26 mouse cellular contexts compared by ENCODE assay signal in genomic region chr16:96400046-96400445, GRCm38 (mm10). TPM values are rescaled to one million over a fixed set of nuclear protein-coding genes. Genes with fewer than 3 reads are reported as not detected.
DNase-seq lines count a peak whose midpoint lies in the region; ATAC-seq lines count a peak whose summit lies in the region.
"Had no signal": no experiment of that assay in that cellular context is flagged by ENCODE, and none has a peak within 500 bp of the region (broad histone marks: within the 10 kb centered on the region; RNA-seq: fewer than 3 reads in every experiment).

No protein-coding gene starts in this region.

- H3K4me3 ChIP-seq in forebrain, embryonic 16.5 days (replicated peaks; ENCODE audit: low read length) = no peak overlapping the region
- H3K4me3 ChIP-seq in forebrain, embryonic 10.5 days = no peak overlapping the region
- H3K4me3 ChIP-seq: erythroblast, embryonic 14.5 days; heart, adult 2 months; hindbrain, embryonic 10.5 days; limb, embryonic 12.5 days; liver, embryonic 12.5 days; megakaryocyte, embryonic 14.5 days had no signal

- H3K4me1 ChIP-seq in forebrain, embryonic 16.5 days (replicated peaks; ENCODE audit: control insufficient read depth, insufficient read depth, low read length) = peaks cover 5% of the 10 kb centered on the region; the same call in 1 of the 2 replicates
- H3K4me1 ChIP-seq in forebrain, embryonic 10.5 days = 0 out of 2 replicates have a peak, but pooled peaks cover 7% of the 10 kb centered on the region
- H3K4me1 ChIP-seq: liver, embryonic 12.5 days; megakaryocyte, embryonic 14.5 days had no signal

- DNase-seq in forebrain, embryonic 10.5 days (ENCODE audit: extremely low spot score, low spot score) = no peak
- DNase-seq in layer of hippocampus, adult 18-20 months (ENCODE audit: low spot score in 2 of 2) = peak; percentile 15 to 48
- no peak for DNase-seq in layer of hippocampus, adult 9-10 months (ENCODE audit: low spot score)
- DNase-seq in right cerebral cortex, postnatal 10 days (ENCODE audit: low spot score in 2 of 2) = peak; percentile 28 to 45
- no peak for DNase-seq in right cerebral cortex, postnatal 25 days
- DNase-seq in gastrocnemius, postnatal 14 days = no peak
- no peak for DNase-seq in B cell, adult 2 months
- DNase-seq: adrenal gland, postnatal 14 days; cerebellum, adult 2 months; heart, adult 2 months; kidney, adult 8-10 months; kidney, postnatal 25 days; lung, adult 2 months; right cerebral cortex, postnatal 4 days; thymus, adult 2 months had no signal

- intact Hi-C loops in gastrocnemius, postnatal 14 days (cut with DNase I; ENCODE audit: low total_unique reads) = no loop called here

- H3K9me3 ChIP-seq in forebrain, embryonic 16.5 days (ENCODE audit: control insufficient read depth, low read length) = no peaks in the 10 kb centered on the region
- no peaks in the 10 kb centered on the region for H3K9me3 ChIP-seq in forebrain, embryonic 10.5 days
- H3K9me3 ChIP-seq: hindbrain, embryonic 10.5 days; limb, embryonic 12.5 days; liver, embryonic 12.5 days had no signal

- H3K4me2 ChIP-seq in forebrain, embryonic 16.5 days (ENCODE audit: low read length) = no peak overlapping the region
- H3K4me2 ChIP-seq: limb, embryonic 12.5 days; liver, embryonic 12.5 days had no signal

- no peaks in the 10 kb centered on the region for H3K27me3 ChIP-seq in forebrain, embryonic 16.5 days (replicated peaks; ENCODE audit: control insufficient read depth, insufficient read depth, low read length)
- no peaks in the 10 kb centered on the region for H3K27me3 ChIP-seq in forebrain, embryonic 10.5 days (ENCODE audit: poor library complexity, severe bottlenecking)
- H3K27me3 ChIP-seq: CH12.LX; limb, embryonic 12.5 days; liver, embryonic 12.5 days had no signal

- WGBS in forebrain, embryonic 16.5 days = 52% methylated on average over 4 of the region's 4 CpGs
- WGBS in forebrain, embryonic 10.5 days = 70% methylated on average over 4 of the region's 4 CpGs

- H3K9ac ChIP-seq in forebrain, embryonic 16.5 days (replicated peaks; ENCODE audit: low read depth, low read length) = no peak overlapping the region
- H3K9ac ChIP-seq: limb, embryonic 12.5 days; liver, embryonic 12.5 days had no signal

- ATAC-seq in forebrain, embryonic 16.5 days = peak; percentile 45; the same call in 1 of the 2 replicates
- ATAC-seq: liver, embryonic 12.5 days had no signal

- H3K36me3 ChIP-seq in forebrain, embryonic 16.5 days (ENCODE audit: control insufficient read depth, insufficient read depth) = no peaks in the 10 kb centered on the region
- no peaks in the 10 kb centered on the region for H3K36me3 ChIP-seq in forebrain, embryonic 10.5 days (replicated peaks)
- H3K36me3 ChIP-seq: hindbrain, embryonic 10.5 days; limb, embryonic 12.5 days; liver, embryonic 12.5 days had no signal

- no peak overlapping the region for H3K27ac ChIP-seq in forebrain, embryonic 16.5 days (ENCODE audit: low read length)
- H3K27ac ChIP-seq in forebrain, embryonic 10.5 days = no peak overlapping the region
- H3K27ac ChIP-seq: heart, adult 2 months; hindbrain, embryonic 10.5 days; limb, embryonic 12.5 days; liver, embryonic 12.5 days had no signal

RNA-seq across cellular contexts. Expression of gene Itgb2l, which starts 43.4 kb away (rescaled TPM):
- polyA plus RNA-seq in forebrain, embryonic 16.5 days (2015; fragmentation: Nextera tagmentation; extraction: Ambion mirVana) = not detected in 2 replicates
- not detected in 2 replicates for polyA plus RNA-seq in forebrain, embryonic 10.5 days (2016; fragmentation: Nextera tagmentation; extraction: Ambion mirVana)
- not detected for total RNA-seq in layer of hippocampus, adult 18-20 months (2021)
- total RNA-seq in gastrocnemius, postnatal 14 days (2021) = not detected
- total RNA-seq: gastrocnemius, adult 8-10 months; heart, adult 2 months; MEL had no signal
- polyA plus RNA-seq: embryonic facial prominence, embryonic 11.5 days; erythroblast, embryonic 14.5 days; frontal cortex, adult 2 months; heart, adult 2 months; hindbrain, embryonic 10.5 days had no signal

Comparison
In these comparisons a context has a peak if more than half of its experiments do, and no peak if none do; other contexts are left out.
1. DNase-seq: peak in layer of hippocampus, adult 18-20 months (2 of 2) and right cerebral cortex, postnatal 10 days (2 of 2); none in forebrain, embryonic 10.5 days (single experiment), layer of hippocampus, adult 9-10 months (single experiment), right cerebral cortex, postnatal 25 days (single experiment), gastrocnemius, postnatal 14 days (single experiment) and B cell, adult 2 months (0 of 2).